Mouse (Mus musculus) brain, embryonic 14.5 days (tissue): Measurements from ENCODE around the gene Trio.

ENCODE experiments used
- CTCF ChIP-seq: fragments of 200-500 bp; IDR thresholded peaks from 2 replicates; pipeline ENCODE4 v1.5.1; 2012; ENCODE audit warnings: inconsistent platforms, mild to moderate bottlenecking, moderate library complexity, borderline replicate concordance; ENCODE audit not compliant: insufficient read depth, insufficient read length; ENCODE audit errors: extremely low read depth
- POLR2A ChIP-seq: fragments of 200-500 bp; IDR thresholded peaks from 2 replicates; pipeline ENCODE4 v1.6.1; 2012; ENCODE audit warnings: mild to moderate bottlenecking, inconsistent platforms, borderline replicate concordance; ENCODE audit not compliant: poor library complexity, insufficient read depth, insufficient read length, severe bottlenecking; ENCODE audit errors: extremely low read depth

- TF ChIP-seq CTCF (no peak), POLR2A (no peak)
Observed at GRCm38 (mm10) chr15:27708499-27708898, 317.1 kb downstream of the Trio start.
